Mouse (Mus musculus) CH12.LX (cell line): ENCODE measurements at regions not wholly inside any gene's neighbourhood (a gene's known extent, or its start where the extent isn't known, plus 50 kb on each side); places are given as distances from the start of the nearest gene placed in this dataset.

Source experiments
- CTCF ChIP-seq, 2 experiments: IDR thresholded peaks in 1 of 2; conservative IDR thresholded peaks in 1 of 2; 2 replicates each; pipeline ENCODE4 v1.5.1; 2011 to 2012; ENCODE audit warnings: low read depth in 2 of 2, low read length in 2 of 2, improper control_type of control experiment in 1 of 2, inconsistent platforms in 1 of 2, mild to moderate bottlenecking in 1 of 2, moderate library complexity in 1 of 2
- USF2 ChIP-seq: conservative IDR thresholded peaks from 2 replicates; pipeline ENCODE4 v1.6.1; 2011; ENCODE audit warnings: low read depth, low read length, improper control_type of control experiment

DNA sequence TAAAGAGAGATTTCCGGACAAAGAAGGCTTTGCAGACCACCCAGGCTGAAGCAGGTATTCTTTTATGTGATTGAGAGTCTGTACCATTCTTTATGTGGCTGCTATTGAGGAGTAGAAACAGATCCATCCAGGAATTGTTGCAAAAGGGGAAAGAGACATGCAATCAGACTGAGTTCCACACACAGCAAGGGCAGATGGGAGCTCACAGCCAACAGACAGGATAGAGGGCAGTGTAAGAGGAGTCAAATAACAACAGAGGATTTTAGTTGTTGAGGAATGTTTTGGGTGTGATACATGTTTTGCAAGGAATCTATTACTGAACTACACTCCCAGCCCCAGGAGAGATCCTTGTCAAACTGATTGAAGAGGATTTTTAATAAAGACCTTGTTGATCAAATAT, 184.2 kb upstream of the Ttc29 start:
- TF ChIP-seq CTCF (conservative IDR thresholded peaks at IDR 0.05 in 1 of 2, IDR thresholded peaks at IDR 0.05 in 1 of 2; ENCODE audit: low read depth in 2 of 2, low read length in 2 of 2) (no peak), USF2 (no peak)
